Mouse (Mus musculus) left cerebral cortex, adult 8-10 months (tissue): Measurements from ENCODE around the gene Chst1. TPM values are rescaled to one million over a fixed set of nuclear protein-coding genes. Genes with fewer than 3 reads are reported as not detected.

Experiments used
- DNase-seq, 2 experiments: peaks; one replicate each; pipeline ENCODE4 v3.0.0; 2022; ENCODE audit warnings: low spot score in 2 of 2
- total RNA-seq, 4 experiments: library from RNA; stranded (reverse); gene quantifications; 2 replicates each; pipeline ENCODE4 v1.2.4; 2022

Gene Chst1
- 100 to 1,000 TPM; 222 to 247 (median 229) TPM for total RNA-seq

DNA sequence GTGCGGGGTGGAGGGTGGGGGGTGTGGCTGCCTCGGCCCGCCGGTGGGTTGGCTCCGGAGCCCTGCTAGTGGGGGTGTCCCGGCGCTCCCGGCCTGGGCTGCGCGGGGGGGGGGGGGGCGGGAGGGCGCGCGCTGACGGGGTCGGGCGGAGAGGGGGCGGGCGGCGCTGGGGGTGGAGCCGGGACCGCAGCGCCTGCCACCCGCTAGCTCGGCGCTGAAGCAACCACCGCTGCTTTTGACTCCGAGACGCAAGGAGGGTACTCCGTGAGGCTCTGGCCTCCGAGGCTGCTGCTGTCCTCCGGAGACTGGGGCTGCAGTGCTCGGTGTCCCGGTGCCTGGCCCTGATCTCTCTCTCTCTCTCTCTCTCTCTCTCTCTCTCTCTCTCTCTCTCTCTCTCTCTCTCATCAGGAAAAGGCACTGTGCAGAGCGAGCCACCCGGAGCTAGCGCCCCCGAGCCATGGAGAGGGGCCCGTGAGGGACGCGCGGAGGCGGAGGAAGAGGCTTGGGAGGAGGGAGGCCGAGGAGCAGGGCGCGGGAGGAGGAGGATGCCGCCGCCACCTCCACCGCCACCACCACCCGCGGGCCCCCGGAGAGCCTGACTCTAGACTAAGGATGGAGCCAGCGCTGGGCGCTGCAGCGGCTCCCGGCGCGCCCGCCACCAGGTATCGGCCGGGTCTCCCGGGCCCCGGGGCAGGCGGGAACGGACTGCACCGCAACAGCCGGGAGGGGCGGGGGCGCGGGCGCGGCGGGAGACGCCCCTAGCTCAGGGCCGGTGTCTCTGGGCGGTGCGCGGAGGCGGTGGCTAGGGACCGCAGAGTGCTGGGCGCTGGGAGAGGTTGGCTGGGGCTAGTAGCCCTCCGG is at the start of gene Chst1:
Chst1 (plus strand) TSS at position 221 of the 861 bp plus-strand sequence.
- DNase-seq: peak; percentile 42 to 43

DNA sequence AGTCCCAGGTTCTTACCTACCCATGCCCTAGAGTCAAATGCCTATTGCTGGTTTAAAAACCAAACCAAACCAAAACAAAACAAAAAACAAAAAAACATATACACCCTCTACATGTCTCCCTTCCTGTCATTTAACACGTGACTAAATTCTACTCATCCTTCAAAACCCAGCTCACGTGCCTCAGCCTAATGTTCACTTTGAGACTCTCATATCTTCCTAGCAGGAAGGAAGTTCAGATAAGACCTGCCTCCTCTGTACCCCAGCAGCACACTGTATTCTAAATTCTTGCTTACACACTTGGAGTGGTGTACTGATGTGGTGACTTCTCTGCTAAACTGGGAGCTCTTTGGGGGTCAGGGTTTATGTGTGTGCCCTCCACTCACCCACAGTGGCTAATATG is 49.5 kb upstream of the Chst1 start:
- DNase-seq: no peak

DNA sequence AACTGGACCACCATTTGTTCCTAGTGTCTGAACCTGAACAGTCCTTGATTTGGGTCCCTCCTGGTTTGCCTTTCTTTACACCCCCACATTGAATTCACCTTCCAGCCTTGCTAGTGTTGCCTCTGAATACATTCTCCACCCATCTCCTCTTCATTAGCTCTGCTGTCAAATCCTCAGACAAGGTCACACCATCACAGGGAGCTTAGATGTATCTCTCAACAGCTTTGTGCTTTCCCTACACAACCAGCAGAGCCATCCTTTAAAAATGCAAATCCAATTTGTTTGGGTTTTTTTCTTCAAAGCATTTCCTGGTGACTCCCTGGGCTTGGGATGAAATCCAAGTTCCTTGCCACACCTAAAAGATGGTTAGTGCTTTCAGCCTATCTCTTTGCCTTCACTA is 45.0 kb upstream of the Chst1 start:
- DNase-seq: no peak

DNA sequence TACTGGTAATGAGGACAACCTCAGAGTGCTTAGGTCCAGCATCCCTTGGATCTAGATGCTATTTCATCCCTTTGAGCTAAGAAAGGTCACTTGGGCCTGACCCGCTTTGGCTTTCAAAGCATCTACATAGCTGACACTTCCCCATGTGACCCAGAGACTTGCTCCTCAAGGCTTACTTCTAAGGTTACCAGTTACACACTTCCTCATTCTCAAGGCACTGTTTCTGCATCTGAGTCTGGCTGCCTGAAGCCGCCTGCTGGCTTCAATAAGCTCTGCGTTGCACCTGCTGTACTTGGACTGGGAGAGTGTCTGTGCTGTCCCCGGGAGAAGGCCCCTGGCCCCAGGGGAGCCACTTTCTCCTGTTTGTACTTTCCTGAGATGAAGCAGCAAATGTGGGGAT is 36.6 kb upstream of the Chst1 start:
- no peak for DNase-seq

DNA sequence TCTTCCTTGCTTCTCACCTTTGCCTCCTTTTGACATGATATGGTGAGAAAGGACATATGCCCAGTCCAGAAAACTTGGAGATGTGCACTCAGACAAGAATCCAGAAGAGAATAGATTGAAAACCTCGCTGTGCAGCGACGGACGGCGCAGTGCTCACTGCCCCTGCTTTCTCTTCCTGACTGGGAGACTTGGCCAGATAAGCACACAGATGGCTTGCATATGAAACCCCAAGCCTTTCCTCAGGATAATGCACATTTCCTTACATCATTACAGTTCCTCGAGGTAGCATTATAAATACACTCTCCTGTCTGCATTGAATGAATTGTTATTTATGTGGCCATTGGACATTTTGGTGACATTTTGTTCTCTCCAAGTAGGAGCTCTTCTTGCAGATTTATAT is 28.9 kb upstream of the Chst1 start:
- DNase-seq: no peak

DNA sequence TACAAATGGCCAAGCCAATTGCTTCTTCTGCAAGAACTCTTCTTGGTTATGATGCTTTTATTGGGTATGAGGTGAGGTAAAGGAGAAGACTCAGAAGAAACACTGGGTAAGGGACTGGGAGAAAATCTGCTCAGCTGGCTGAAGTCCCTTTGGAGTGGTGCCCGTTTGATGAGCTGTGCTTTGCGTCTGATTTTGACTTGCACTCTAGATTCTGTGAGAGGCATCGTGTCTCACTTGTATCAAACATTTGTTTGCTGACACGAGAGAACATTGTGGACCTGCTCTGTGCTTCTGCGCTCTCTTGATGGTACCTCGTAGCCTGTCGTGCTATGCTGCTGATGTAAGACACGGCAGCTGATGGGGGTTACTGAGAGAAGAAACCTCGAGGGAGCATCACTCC is 21.7 kb upstream of the Chst1 start:
- DNase-seq: peak in 1 of 2 experiments; percentile 22

DNA sequence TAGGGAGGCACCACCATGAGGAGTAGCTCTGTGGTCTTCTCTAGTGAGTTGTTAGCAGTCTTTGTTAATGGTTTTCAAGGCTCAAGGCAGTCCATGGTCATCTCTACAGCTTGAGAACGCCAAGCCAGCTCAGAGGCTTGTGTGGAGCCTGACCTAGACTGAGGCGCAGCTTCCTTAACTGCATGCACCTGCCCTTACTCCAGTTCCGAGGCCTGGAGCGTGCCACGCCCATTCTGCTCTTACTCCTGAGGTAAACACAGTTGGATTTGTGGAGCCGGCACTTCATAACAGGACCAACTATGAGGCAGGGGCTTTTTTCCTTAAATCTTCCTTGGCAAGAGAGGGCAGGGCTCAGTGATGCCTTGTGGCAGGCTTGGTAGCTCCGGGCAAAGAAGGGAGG is 18.2 kb upstream of the Chst1 start:
- no peak for DNase-seq

DNA sequence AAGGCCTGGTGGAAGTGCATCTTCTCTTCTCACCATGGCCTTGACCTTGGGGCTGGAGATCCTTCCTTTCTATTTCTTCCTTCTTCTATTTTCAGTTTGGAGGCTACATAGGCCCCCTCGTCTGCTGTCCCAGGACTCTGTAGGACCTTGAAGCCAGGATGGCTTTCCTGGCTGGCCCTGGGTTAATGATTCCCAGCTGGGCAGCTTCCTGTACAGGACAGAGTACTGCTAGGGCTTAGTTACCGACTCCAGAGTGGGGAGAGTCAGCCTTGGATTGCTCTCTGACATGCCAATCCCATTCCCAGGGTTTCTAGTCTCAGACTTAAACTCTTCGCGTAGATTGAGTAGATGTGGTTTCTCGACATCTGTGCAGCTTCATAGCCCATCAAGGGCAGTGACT is 16.9 kb upstream of the Chst1 start:
- DNase-seq: no peak

DNA sequence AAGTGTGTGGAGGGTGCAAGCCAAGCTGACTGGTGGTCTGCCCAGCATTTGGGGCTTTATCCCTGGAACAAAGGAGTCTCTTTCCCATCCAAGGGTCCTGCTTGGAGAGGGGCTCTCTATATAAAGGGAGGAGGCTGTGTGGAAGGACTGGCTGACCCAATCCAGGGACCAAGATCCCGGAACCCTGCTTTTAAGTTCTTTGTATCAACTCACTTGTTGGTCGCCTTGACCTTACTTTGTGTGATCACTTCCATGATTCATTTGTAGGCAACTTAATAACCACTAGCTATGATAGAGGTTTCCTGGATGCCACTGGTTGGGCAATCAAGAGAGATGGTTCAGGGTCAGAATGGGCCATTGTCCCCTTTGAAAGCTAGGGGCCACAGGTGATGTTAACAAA is 11.7 kb upstream of the Chst1 start:
- DNase-seq: no peak

DNA sequence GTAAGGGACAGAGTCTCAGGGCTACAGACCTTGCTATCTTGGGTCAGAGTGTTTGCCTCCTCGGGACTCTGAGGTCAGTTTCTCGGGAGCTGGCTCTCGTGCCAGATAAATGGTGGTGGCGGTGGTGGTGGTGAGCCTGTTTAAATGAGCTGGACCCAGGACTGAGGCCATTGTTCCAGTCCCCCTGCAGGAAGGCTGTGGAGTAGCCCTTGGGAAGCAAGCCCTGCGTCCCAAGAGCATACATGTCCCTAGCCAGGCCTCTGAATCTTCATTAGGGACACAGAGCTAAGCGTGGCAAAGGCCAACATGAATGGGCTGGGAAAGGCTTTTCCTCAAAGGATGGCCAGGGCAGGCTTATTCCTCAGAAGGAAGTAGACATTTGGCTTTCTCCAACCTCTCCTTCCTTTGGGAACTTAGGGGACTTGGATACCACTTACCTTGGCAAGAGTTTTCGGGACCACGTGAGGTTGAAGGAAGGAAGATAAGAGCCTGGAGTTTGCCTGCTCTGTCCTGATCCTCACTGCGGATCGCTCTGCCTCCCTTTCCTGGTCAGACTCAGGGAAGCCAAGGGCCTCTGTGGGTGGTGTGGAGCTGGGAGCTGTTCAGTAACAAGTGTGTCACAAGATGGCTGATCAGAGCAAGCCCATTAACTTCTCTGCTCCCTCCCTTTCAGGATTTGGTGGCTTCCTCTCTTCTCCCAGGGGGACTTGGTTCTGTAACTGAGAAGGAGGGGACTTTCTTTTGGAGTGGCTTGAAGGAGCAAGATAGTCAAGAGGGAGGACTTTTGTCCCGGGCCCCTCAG is 4.4 kb upstream of the Chst1 start:
- no peak for DNase-seq

DNA sequence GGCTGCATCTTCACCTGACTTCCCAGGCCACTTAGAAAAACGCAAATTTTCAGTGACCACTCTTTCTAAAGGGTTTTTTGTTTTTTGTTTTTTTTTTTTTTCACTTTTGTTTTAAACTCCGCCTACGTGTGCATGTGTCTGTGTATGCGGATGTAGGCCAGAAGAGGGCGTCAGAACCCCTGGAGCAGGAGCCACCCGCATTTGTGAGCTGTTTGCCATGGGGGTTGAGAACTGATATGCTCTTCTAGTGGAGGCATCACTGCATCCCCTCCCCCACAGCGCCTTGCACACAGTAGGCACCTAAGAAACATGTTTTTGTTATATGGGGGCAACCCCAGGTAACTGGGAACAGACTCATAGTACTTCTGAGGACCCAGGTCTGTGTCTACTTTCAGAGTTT is 2.2 kb upstream of the Chst1 start:
- DNase-seq: peak in 1 of 2 experiments; percentile 58

DNA sequence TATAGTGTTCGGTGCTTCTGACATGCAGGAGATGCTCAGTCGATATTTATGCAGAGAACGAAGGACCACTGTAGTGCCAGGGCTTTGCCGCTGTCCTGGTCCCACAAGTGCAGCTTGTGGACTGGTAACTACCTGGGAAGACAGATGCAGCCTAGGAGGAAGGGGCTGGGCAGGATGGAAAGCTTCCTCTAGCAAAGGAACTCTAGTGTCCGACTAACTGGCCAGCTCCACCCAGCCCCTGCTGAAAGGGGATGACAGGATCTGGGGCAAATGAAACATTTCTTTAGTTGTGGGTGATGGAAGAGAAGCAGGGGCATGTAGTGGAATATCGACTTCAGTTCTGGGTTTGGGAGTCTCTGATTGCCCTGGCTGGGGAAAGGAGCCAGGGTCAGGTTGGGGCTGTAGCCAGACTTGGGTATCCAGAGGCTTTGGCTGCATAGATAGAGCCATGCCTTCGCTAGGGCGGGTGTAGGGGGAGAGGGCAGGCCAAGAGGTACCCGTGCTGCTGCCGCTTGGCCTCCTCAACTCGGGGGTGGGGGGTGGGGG is 493 bp upstream of the Chst1 start:
- peak; percentile 24 to 25 for DNase-seq

DNA sequence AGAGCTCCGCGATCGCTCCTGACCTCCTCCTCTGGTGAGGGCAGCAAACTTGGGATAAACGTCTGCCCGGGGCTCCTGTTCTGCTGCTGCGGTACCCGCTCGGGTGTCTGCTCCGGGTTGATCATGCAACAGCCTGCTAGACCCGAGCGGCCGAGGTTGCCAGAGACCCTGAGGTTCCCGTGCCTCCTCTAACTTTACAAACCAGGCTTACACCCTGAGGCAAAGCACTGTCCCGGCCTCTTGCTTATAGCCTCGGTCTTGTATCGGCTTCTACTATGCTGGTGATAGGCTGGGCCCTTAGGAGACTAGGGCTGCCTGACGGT is 802 bp downstream of the Chst1 start:
- peak; percentile 16 to 48 for DNase-seq

DNA sequence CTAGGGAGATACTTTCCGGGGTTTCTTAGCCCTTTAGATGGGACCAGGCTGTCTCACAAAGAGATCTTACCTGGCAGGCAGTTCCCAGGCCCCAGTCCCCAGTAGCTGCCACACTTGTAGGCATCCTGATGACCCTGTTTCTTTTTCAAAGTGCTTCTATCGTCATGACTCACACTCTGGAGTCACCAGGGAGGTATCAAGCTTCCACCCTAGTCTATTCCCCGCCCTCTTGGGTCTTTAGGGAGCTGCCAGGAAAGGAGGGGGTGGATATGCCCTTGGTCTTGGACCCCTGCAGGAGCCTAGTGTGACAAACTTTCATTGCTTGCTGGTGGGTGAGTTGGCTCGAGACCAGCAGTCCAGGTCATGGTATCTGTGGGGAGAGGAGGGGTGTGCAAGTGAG is 1.7 kb downstream of the Chst1 start:
- DNase-seq: peak in 1 of 2 experiments; percentile 21

DNA sequence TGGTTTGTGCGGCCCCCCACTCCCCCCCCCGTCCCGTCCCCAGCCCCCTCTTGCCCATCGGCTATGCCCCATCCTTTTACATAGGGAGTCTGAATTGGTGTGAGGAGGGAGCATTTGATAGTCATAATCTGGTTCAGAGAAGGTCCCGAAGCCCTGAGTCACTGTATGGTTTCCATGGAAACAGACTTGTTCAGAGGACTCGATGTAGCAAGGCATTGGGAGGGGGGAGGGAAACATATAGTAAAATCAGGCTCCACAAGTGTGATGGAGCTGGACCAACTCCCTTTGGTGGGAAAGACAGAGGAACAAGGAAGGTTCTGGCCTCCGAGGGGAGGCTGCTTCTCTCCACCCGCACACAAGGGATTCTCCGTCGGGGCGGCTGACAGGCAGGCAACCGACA is 2.6 kb downstream of the Chst1 start:
- DNase-seq: no peak

DNA sequence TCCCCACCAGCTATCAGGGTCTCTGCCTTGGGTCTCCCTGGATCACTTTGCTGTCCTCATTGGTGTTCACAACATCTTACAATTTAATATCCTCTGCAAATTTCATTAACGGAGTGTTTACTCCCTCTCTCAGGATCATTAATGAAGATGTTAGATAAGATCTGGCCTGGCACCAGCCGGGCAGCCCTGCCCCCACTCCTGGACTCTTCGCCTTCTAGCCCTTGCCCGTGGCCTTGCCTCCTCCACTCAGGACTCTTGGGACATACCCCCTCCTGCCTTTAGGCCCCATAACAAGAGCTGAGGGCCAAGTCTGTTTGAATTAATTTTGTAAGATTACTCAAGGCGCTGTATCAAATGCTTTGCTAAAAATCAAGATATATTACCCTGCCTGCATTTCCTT is 4.1 kb downstream of the Chst1 start:
- no peak for DNase-seq

DNA sequence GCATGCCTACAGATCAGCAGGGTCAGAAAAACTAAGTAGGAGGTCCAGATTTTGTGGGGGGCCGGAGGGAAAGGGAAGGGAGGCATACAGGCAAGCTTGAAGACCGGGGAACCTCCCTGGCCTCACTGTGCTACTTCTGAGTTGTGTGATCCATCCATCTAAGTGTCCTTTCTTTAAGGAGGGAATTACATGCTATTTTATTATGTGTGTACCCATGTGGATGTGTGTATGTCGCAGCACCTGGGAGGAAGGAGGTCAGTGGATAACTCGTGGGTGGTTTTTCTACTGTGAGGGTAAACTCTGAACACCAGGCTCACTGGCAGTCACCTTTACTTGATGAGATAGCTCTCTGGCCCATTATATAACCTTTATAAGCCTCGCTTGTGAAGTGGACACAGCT is 5.1 kb downstream of the Chst1 start:
- no peak for DNase-seq

DNA sequence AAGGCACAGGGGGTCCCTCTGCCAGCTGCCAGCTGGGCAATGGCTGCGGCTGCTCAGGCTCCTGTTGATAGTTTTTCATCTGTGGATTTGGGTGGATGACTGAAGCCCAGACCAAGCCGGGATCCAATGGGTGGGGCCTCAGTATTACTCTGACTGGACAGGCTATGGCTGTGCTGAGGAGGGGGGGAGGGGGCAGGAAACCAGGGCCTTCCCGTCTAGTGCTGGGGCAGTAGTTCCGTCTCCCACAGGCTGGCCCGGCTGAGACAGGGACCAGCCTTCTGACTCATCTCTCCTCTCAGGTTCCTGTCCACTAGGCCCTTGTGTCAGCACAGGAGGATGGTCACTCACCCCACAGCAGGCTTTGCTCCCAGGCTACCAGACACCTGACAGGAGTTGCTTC is 6.5 kb downstream of the Chst1 start:
- no peak for DNase-seq

DNA sequence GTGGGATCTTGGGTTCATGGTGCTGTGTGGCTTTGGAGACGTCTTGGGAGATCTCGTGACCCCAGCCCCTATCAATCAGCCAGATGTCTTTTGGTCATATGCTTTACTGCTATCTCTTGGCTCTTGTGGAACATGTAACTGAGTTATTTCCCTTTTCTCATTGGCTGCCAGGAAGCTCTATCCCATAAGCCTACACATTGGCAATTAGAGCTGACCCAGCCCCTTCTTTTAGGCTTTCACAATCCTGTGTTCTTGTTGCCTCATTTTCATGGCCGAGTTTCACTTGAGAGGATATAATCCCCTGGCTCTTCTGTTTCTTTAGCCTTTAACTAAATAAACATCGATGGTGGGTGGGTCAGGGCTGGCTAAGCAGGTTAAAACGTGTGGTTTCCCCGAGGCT is 7.6 kb downstream of the Chst1 start:
- DNase-seq: no peak

DNA sequence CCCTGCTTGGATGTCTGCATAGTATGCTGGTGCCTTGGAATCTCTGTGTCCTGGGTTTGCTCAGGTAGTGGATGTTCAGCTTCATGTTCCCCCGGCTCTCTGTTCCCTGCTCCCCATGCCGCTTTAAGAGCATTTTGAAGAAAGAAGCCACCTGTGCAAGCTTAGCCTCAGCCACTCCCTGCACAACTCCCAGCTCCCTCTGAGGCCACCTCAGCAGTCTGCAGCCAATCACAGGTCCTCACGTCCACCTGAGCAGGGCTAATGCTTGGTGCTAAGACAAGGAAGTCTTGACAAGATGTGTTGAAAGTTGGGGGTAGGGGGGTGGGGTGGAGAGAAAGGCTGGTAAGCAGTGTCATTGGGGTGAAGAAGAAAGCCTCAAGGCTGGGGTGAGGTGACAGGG is 8.1 kb downstream of the Chst1 start:
- DNase-seq: no peak

DNA sequence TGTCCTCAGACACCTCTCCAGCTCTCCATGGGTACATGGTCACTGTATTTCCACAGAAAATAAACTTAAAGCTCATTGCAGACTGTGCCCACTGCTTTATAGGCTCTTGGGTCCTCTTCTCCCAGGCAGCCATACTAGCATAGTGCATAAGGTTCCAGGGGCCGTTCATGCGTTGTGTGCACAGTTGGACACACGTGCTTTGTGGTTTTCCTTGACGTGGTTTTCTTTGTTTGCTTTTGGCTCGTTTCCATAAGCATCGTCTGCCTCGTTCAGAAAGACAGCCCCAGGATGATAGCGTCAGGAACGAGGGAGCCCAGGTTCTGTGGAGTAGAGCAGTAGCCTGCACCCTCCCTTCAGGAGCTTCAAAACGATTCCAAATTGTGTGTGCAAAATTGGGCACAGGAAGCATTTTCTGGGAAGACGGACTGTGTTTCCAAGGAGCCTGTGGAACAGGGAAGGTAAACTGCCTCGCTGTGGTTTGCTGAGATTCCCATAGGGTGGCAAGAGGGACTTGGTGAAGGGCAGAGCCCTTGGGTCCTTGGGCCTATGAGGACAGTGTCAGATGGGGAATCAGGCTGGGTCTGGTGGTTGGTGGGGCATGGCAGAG is 8.6 kb downstream of the Chst1 start:
- peak in 1 of 2 experiments; percentile 29 for DNase-seq
